In genomic region chr15:98728366-98728765, GRCm38 (mm10) we compare ENCODE assay signal across 8 mouse cellular contexts. TPM values are rescaled to one million over a fixed set of nuclear protein-coding genes. Genes with fewer than 3 reads are reported as not detected.
DNase-seq lines count a peak whose midpoint lies in the region; ATAC-seq and TF ChIP-seq lines count a peak whose summit lies in the region.

No protein-coding gene starts in this region.

- peaks cover 0 to 6% of the 10 kb centered on the region in 2 experiments; a peak in 2 of 4 replicates for H3K36me3 ChIP-seq in MEL (ENCODE audit: control insufficient read depth in 1 of 2, insufficient read depth in 2 of 2, low read length in 2 of 2)
- H3K36me3 ChIP-seq in hindbrain, postnatal 0 days (ENCODE audit: insufficient read depth, low read length): no peaks in the 10 kb centered on the region
- no peaks in the 10 kb centered on the region for H3K36me3 ChIP-seq in liver, embryonic 15.5 days (replicated peaks)

- H3K9me3 ChIP-seq in MEL (replicated peaks; ENCODE audit: insufficient read depth, low read length): no peaks in the 10 kb centered on the region
- H3K9me3 ChIP-seq in hindbrain, postnatal 0 days (ENCODE audit: low read length): no peaks in the 10 kb centered on the region
- no peaks in the 10 kb centered on the region for H3K9me3 ChIP-seq in liver, embryonic 15.5 days (replicated peaks)

- no peak for TF ChIP-seq POLR2A in MEL (IDR thresholded peaks at IDR 0.05; ENCODE audit: control insufficient read depth in 1 of 2, insufficient read depth in 1 of 2, low read depth in 1 of 2, low read length in 2 of 2, poor library complexity in 1 of 2)

- H3K4me3 ChIP-seq in MEL (ENCODE audit: control insufficient read depth in 1 of 2, insufficient read depth in 1 of 2, low read depth in 2 of 2, low read length in 2 of 2): peak overlapping the region; percentile 78 to 86
- peak overlapping the region; percentile 42 for H3K4me3 ChIP-seq in hindbrain, postnatal 0 days (ENCODE audit: low read length)
- peak overlapping the region; percentile 60; the same call in 1 of the 2 replicates for H3K4me3 ChIP-seq in liver, embryonic 15.5 days (replicated peaks)

- no peak overlapping the region for H3K27ac ChIP-seq in MEL (ENCODE audit: control insufficient read depth, low read depth, low read length)
- no peak overlapping the region for H3K27ac ChIP-seq in hindbrain, postnatal 0 days
- no peak overlapping the region for H3K27ac ChIP-seq in liver, embryonic 15.5 days (replicated peaks)

- peak; percentile 22 to 44 for DNase-seq in cerebellum, postnatal 14 days
- DNase-seq in MEL (ENCODE audit: low read depth, low spot score): no peak
- no peak for DNase-seq in hindbrain, postnatal 0 days (ENCODE audit: low spot score)
- no peak for DNase-seq in layer of hippocampus, adult 8-10 months (ENCODE audit: low spot score in 2 of 2)
- no peak for DNase-seq in cerebellum, adult 9-10 months

- H3K9ac ChIP-seq in MEL (ENCODE audit: control insufficient read depth, low read depth, low read length, poor library complexity, severe bottlenecking): no peak overlapping the region
- H3K9ac ChIP-seq in hindbrain, postnatal 0 days (replicated peaks; ENCODE audit: low read length): no peak overlapping the region
- H3K9ac ChIP-seq in liver, embryonic 15.5 days: no peak overlapping the region

- peak overlapping the region; percentile 99 for H3K4me2 ChIP-seq in hindbrain, postnatal 0 days (ENCODE audit: low read depth, low read length)
- peak overlapping the region; percentile 83 for H3K4me2 ChIP-seq in liver, embryonic 15.5 days

- no peak for TF ChIP-seq CTCF in MEL (IDR thresholded peaks at IDR 0.05 in 2 of 3, conservative IDR thresholded peaks at IDR 0.05 in 1 of 3; ENCODE audit: control insufficient read depth in 1 of 3, insufficient read depth in 1 of 3, low read depth in 2 of 3, low read length in 3 of 3, poor library complexity in 1 of 3, severe bottlenecking in 1 of 3)
- TF ChIP-seq CTCF in hindbrain, postnatal 0 days (IDR thresholded peaks at IDR 0.05; ENCODE audit: low read depth): no peak

- no peak for ATAC-seq in cerebellum, adult (ENCODE audit: insufficient number of reproducible peaks, low FRiP score, low TSS enrichment)
- ATAC-seq in hindbrain, postnatal 0 days: no peak
- no peak for ATAC-seq in liver, embryonic 15.5 days (ENCODE audit: insufficient read depth)
- ATAC-seq in inflammation-experienced regulatory T-cells, adult 6 months: no peak

- H3K27me3 ChIP-seq in MEL (ENCODE audit: control insufficient read depth in 1 of 2, insufficient read depth in 2 of 2, low read length in 2 of 2): no peaks in the 10 kb centered on the region
- no peaks in the 10 kb centered on the region for H3K27me3 ChIP-seq in hindbrain, postnatal 0 days (ENCODE audit: insufficient read depth, low read length)
- peaks cover 53% of the 10 kb centered on the region for H3K27me3 ChIP-seq in liver, embryonic 15.5 days

- peaks cover 11% of the 10 kb centered on the region for H3K79me2 ChIP-seq in MEL (ENCODE audit: control insufficient read depth, insufficient read depth, low read length, poor library complexity)

- no peak for TF ChIP-seq RAD21 in MEL (IDR thresholded peaks at IDR 0.05; ENCODE audit: low read depth, low read length)

- no peak for TF ChIP-seq EP300 in MEL (IDR thresholded peaks at IDR 0.05; ENCODE audit: low read depth in 1 of 2, low read length in 2 of 2)

- H3K4me1 ChIP-seq in MEL (ENCODE audit: control insufficient read depth in 1 of 2, insufficient read depth in 2 of 2, low read length in 2 of 2): peaks cover 6 to 24% of the 10 kb centered on the region in 2 experiments
- H3K4me1 ChIP-seq in hindbrain, postnatal 0 days (ENCODE audit: insufficient read depth, low read length): peaks cover 4% of the 10 kb centered on the region; the same call in 1 of the 2 replicates
- peaks cover 49% of the 10 kb centered on the region for H3K4me1 ChIP-seq in liver, embryonic 15.5 days (replicated peaks)

- 43% methylated on average over 9 of the region's 9 CpGs for WGBS in hindbrain, postnatal 0 days
- WGBS in liver, embryonic 15.5 days (ENCODE audit: insufficient replicate concordance): 15% methylated on average over 9 of the region's 9 CpGs

TF ChIP-seq in MEL, 35 proteins besides CTCF, POLR2A, EP300 and RAD21:
- TF ChIP-seq MYB (IDR thresholded peaks at IDR 0.05; ENCODE audit: low read depth, low read length): no peak
- no peak for TF ChIP-seq JUND (IDR thresholded peaks at IDR 0.05; ENCODE audit: low read depth, low read length)
- TF ChIP-seq SIN3A (IDR thresholded peaks at IDR 0.05; ENCODE audit: low read length): no peak
- no peak for TF ChIP-seq ZMIZ1 (IDR thresholded peaks at IDR 0.05; ENCODE audit: low read depth, low read length)
- TF ChIP-seq TCF12 (IDR thresholded peaks at IDR 0.05; ENCODE audit: low read depth, low read length): no peak
- TF ChIP-seq ZNF384 (IDR thresholded peaks at IDR 0.05; ENCODE audit: low read depth, low read length): no peak
- no peak for TF ChIP-seq GABPA (IDR thresholded peaks at IDR 0.05; ENCODE audit: low read depth, low read length)
- TF ChIP-seq POLR2AphosphoS5 (IDR thresholded peaks at IDR 0.05; ENCODE audit: borderline replicate concordance, low read depth, low read length): no peak

RNA-seq across cellular contexts. Expression of gene Fkbp11, which starts 0.4 kb away (rescaled TPM):
- 109 and 160 TPM in 2 replicates for total RNA-seq in MEL (2012; rRNA removed)
- 100 to 1,000 TPM in 1 of 2 experiments, not detected in 1; 118 TPM for polyA plus RNA-seq in MEL (2012; ENCODE audit: insufficient read depth in 1 of 2, insufficient read length in 2 of 2, low read depth in 1 of 2, low replicate concordance in 2 of 2, missing spikeins in 1 of 2)
- 6.4 and 10.6 TPM in 2 replicates for total RNA-seq in hindbrain, postnatal 0 days (2014; rRNA removed)
- 5.0 and 6.6 TPM in 2 replicates for polyA plus RNA-seq in hindbrain, postnatal 0 days (2015; fragmentation: Nextera tagmentation; extraction: Ambion mirVana)
- 156 and 176 TPM in 2 replicates for polyA plus RNA-seq in liver, embryonic 15.5 days (2015; fragmentation: Nextera tagmentation; extraction: Ambion mirVana)
- total RNA-seq in layer of hippocampus, adult 8-10 months (2022): 1 to 10 TPM; 1.2 to 2.3 (median 1.5) TPM
- 1 to 10 TPM in 1 of 3 experiments, under 1 TPM in 1, not detected in 1; 0.62 to 1.7 TPM for polyA plus RNA-seq in inflammation-experienced regulatory T-cells, adult 6 months (2017; shearing (Covaris generic))

RNA-seq across cellular contexts. Expression of gene Ccdc65, which starts 20.4 kb away (rescaled TPM):
- total RNA-seq in MEL (2012; rRNA removed): not detected in 2 replicates
- polyA plus RNA-seq in MEL (2012; ENCODE audit: insufficient read depth in 1 of 2, insufficient read length in 2 of 2, low read depth in 1 of 2, low replicate concordance in 2 of 2, missing spikeins in 1 of 2): under 1 TPM in 1 of 2 experiments, not detected in 1; 0.13 TPM
- 2.6 and 3.7 TPM in 2 replicates for total RNA-seq in hindbrain, postnatal 0 days (2014; rRNA removed)
- polyA plus RNA-seq in hindbrain, postnatal 0 days (2015; fragmentation: Nextera tagmentation; extraction: Ambion mirVana): 7.7 and 10.4 TPM in 2 replicates
- polyA plus RNA-seq in liver, embryonic 15.5 days (2015; fragmentation: Nextera tagmentation; extraction: Ambion mirVana): not detected in 2 replicates
- 10 to 100 TPM in 1 of 4 experiments, 1 to 10 TPM in 3; 7.4 to 10.4 (median 8.4) TPM for total RNA-seq in layer of hippocampus, adult 8-10 months (2022)
- polyA plus RNA-seq in inflammation-experienced regulatory T-cells, adult 6 months (2017; shearing (Covaris generic)): not detected

RNA-seq across cellular contexts. Expression of gene Arf3, which starts 34.6 kb away (rescaled TPM):
- total RNA-seq in MEL (2012; rRNA removed): 37.4 and 41.1 TPM in 2 replicates
- polyA plus RNA-seq in MEL (2012; ENCODE audit: insufficient read depth in 1 of 2, insufficient read length in 2 of 2, low read depth in 1 of 2, low replicate concordance in 2 of 2, missing spikeins in 1 of 2): 100 to 1,000 TPM; 140 to 239 TPM
- total RNA-seq in hindbrain, postnatal 0 days (2014; rRNA removed): 127 TPM in 2 replicates
- polyA plus RNA-seq in hindbrain, postnatal 0 days (2015; fragmentation: Nextera tagmentation; extraction: Ambion mirVana): 80.7 and 92.9 TPM in 2 replicates
- 11.7 and 14.3 TPM in 2 replicates for polyA plus RNA-seq in liver, embryonic 15.5 days (2015; fragmentation: Nextera tagmentation; extraction: Ambion mirVana)
- 100 to 1,000 TPM; 730 to 835 (median 787) TPM for total RNA-seq in layer of hippocampus, adult 8-10 months (2022)
- 10 to 100 TPM; 35.5 to 38.0 (median 37.8) TPM for polyA plus RNA-seq in inflammation-experienced regulatory T-cells, adult 6 months (2017; shearing (Covaris generic))

RNA-seq across cellular contexts. Expression of gene Wnt10b, which starts 49.6 kb away (rescaled TPM):
- 0.13 and 0.23 TPM in 2 replicates for total RNA-seq in MEL (2012; rRNA removed)
- polyA plus RNA-seq in MEL (2012; ENCODE audit: insufficient read depth in 1 of 2, insufficient read length in 2 of 2, low read depth in 1 of 2, low replicate concordance in 2 of 2, missing spikeins in 1 of 2): under 1 TPM in 1 of 2 experiments, not detected in 1; 0.14 TPM
- total RNA-seq in hindbrain, postnatal 0 days (2014; rRNA removed): 1.4 and 4.5 TPM in 2 replicates
- polyA plus RNA-seq in hindbrain, postnatal 0 days (2015; fragmentation: Nextera tagmentation; extraction: Ambion mirVana): 0.29 TPM in 1 of 2 replicates, not detected in the other
- polyA plus RNA-seq in liver, embryonic 15.5 days (2015; fragmentation: Nextera tagmentation; extraction: Ambion mirVana): not detected in 2 replicates
- total RNA-seq in layer of hippocampus, adult 8-10 months (2022): under 1 TPM; 0.16 to 0.59 (median 0.41) TPM
- polyA plus RNA-seq in inflammation-experienced regulatory T-cells, adult 6 months (2017; shearing (Covaris generic)): under 1 TPM in 1 of 3 experiments, not detected in 2; 0.15 TPM

RNA-seq across cellular contexts. Expression of gene Rnd1, which starts 51.1 kb away (rescaled TPM):
- 5.8 and 6.0 TPM in 2 replicates for total RNA-seq in MEL (2012; rRNA removed)
- 1 to 10 TPM in 1 of 2 experiments, not detected in 1; 5.5 TPM for polyA plus RNA-seq in MEL (2012; ENCODE audit: insufficient read depth in 1 of 2, insufficient read length in 2 of 2, low read depth in 1 of 2, low replicate concordance in 2 of 2, missing spikeins in 1 of 2)
- 22.3 and 26.7 TPM in 2 replicates for total RNA-seq in hindbrain, postnatal 0 days (2014; rRNA removed)
- 16.2 and 16.3 TPM in 2 replicates for polyA plus RNA-seq in hindbrain, postnatal 0 days (2015; fragmentation: Nextera tagmentation; extraction: Ambion mirVana)
- 0.84 and 0.89 TPM in 2 replicates for polyA plus RNA-seq in liver, embryonic 15.5 days (2015; fragmentation: Nextera tagmentation; extraction: Ambion mirVana)
- 1 to 10 TPM; 6.3 to 8.7 (median 7.3) TPM for total RNA-seq in layer of hippocampus, adult 8-10 months (2022)
- 1 to 10 TPM in 1 of 3 experiments, under 1 TPM in 2; 0.94 to 1.8 (median 0.99) TPM for polyA plus RNA-seq in inflammation-experienced regulatory T-cells, adult 6 months (2017; shearing (Covaris generic))

Comparison
In these comparisons a context has a peak if more than half of its experiments do, and no peak if none do; other contexts are left out.
1. DNase-seq: peak in cerebellum, postnatal 14 days (2 of 2); none in MEL (single experiment), hindbrain, postnatal 0 days (single experiment), layer of hippocampus, adult 8-10 months (0 of 2) and cerebellum, adult 9-10 months (single experiment).
2. Peak in every context shown above with its lines, with median percentiles within 50 percentile points of each other: H3K4me3 ChIP-seq.